Mouse (Mus musculus) lung, postnatal 0 days (tissue): ENCODE results near the gene Fndc3b.

ENCODE experiments used
- CTCF ChIP-seq: IDR thresholded peaks from 2 replicates; pipeline ENCODE4 v1.5.1; 2016; ENCODE audit warnings: antibody characterized with exemption, mild to moderate bottlenecking
- EP300 ChIP-seq: IDR thresholded peaks from 2 replicates; pipeline ENCODE4 v1.6.1; 2016; ENCODE audit warnings: antibody characterized with exemption, mild to moderate bottlenecking, control low read depth

DNA sequence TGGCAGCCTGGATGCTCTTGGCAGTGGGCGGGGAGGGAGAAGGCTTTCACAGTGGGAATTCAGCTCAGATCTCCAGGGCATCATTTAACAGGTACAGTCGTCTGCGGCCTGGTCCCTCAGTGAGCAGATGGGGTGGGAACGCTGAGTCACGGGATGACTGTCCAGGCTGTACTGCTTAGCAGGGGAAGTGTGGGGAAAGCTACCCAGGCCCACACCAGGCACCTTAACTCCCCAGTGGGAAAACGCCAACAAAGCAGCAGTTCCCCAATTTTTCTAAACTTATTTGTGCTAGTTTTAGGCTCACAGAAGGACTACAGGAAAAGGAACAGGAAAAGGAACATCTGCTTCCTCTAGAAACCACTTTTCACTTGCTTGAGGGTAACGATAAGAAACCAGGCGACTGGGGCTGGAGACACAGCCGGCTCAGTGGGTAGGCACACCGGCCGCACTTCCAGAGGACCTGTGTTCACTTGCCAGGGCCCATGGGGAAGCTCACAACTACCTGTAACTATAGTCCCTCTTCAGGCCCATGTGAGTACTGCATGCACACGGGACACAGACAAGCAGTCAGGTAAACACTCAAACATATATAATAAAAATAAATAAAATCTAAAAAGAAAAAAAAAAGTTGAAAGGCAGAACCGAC lies 257.5 kb downstream of the Fndc3b start:
- TF ChIP-seq CTCF (peak; percentile 30), EP300 (no peak)
